Mouse (Mus musculus) liver, postnatal 0 days (tissue): ENCODE data around the gene Got2.

Experiments used
- CTCF ChIP-seq: sonication (generic); IDR thresholded peaks from 2 replicates; pipeline ENCODE4 v1.5.1; 2016; ENCODE audit warnings: antibody characterized with exemption, low read depth
- EP300 ChIP-seq: IDR thresholded peaks from 2 replicates; pipeline ENCODE4 v1.6.1; 2016; ENCODE audit warnings: antibody characterized with exemption, low read depth, mild to moderate bottlenecking

DNA sequence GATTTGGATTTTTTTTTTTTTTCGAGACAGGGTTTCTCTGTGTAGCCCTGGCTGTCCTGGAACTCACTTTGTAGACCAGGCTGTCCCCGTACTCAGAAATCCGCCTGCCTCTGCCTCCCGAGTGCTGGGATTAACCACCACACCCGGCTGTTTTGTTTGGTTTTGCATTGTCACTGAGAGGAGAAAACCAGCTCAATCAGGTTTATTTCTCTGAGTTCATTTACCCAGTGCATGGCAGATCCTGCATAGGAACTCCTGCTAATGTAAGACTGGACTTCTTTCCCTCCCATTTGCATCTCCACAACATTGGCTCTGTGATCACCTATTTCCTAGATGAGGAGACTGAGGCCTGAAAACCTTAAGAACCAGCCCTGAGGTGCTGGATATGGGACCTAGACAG, 66.3 kb downstream of the Got2 start:
- TF ChIP-seq CTCF: no peak
- no peak for TF ChIP-seq EP300
